Mouse (Mus musculus) hindbrain, embryonic 16.5 days (tissue): Measurements from ENCODE around the gene Zfp989. TPM values are rescaled to one million over a fixed set of nuclear protein-coding genes. Genes with fewer than 3 reads are reported as not detected.

Experiments
- polyA plus RNA-seq: library from polyadenylated mRNA; unstranded; fragments of >200 nt; fragmentation: Nextera tagmentation; extraction: Ambion mirVana; gene quantifications from 2 replicates; pipeline ENCODE4 v1.2.1, GENCODE M21; 2015

Zfp989 gene
- polyA plus RNA-seq, 1 experiment from 2014 or later: 0.14 TPM

Other genes with a start within 250 kb of the Zfp989 start
- gene Gm21411, start 62.4 kb upstream of the Zfp989 start, polyA plus RNA-seq: not detected in 2 replicates
- gene Rex2, start 49.9 kb downstream of the Zfp989 start, polyA plus RNA-seq: not detected in 2 replicates
- gene Zfp991, start 160.1 kb downstream of the Zfp989 start, polyA plus RNA-seq: 5.3 and 6.4 TPM in 2 replicates